ENCODE assay signal across 8 mouse cellular contexts in the genomic region with DNA sequence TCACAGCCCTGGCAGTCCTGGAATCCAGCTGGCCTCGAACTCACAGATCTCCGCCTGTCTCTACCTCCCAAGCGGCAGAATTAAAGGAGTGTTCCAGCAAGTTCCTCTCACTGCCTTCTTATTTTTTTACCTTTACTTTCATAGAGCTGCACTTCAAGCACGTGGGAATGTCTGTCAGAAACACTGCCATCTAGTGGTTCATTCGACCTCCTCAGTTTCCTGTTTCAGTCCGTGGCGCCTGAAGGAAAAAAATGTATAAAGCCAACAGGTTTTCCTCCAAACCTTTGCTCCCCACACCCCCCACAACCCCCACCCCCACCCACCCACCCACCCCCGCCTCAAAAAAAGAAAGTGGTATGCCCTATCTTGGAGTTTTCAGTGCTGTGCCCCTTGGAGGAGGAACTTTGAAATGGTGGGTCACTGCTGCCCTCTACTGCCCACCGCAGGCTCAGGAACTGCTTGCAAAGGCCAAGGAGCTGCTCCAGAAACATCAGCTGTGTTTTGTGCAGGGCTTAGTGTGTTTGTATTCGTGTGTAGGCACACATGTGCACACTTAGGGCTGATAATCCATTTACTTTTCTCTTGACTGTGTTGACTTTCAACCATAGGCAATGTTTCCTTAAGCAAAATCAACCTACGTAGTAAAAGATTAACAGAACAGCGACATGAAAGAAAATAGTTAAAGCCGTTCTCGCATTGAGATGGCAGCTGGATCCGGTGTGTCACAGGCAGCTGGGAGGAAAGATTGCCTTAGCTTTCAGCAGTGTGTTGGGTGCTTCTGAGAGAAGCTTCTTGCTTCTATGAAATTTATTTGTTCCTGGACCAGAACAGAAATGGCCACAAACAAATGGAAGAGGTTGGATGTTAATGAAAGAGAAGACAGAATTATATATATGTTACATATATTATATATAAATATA. TPM values are rescaled to one million over a fixed set of nuclear protein-coding genes. Genes with fewer than 3 reads are reported as not detected.
DNase-seq lines count a peak whose midpoint lies in the region; ATAC-seq and TF ChIP-seq lines count a peak whose summit lies in the region.

No protein-coding gene starts in this region.

- intact Hi-C loops in left cerebral cortex, adult 2 months (cut with DNase I), result no loop called here

- H3K4me1 ChIP-seq in cortical plate, adult 2 months (ENCODE audit: control insufficient read depth, insufficient read depth, low read length), result no peaks in the 10 kb centered on the region

- peak; percentile 99 for ATAC-seq in megakaryocyte, adult 5-6 weeks (ENCODE audit: poor library complexity, severe bottlenecking)

- TF ChIP-seq POLR2A in cortical plate, adult 2 months (IDR thresholded peaks at IDR 0.05; ENCODE audit: extremely low read depth, insufficient read depth, low read length), result no peak

- no peak overlapping the region for H3K4me3 ChIP-seq in cortical plate, adult 2 months (ENCODE audit: insufficient read depth, low read length)
- H3K4me3 ChIP-seq in left cerebral cortex, adult 2 months, result no peak overlapping the region

- TF ChIP-seq CTCF in cortical plate, adult 2 months (IDR thresholded peaks at IDR 0.05; ENCODE audit: extremely low read depth, insufficient read depth, low read length), result peak; percentile 71
- TF ChIP-seq CTCF in left cerebral cortex, adult 2 months (IDR thresholded peaks at IDR 0.05), result peak; percentile 67

- DNase-seq in ZHBTc4 (ENCODE audit: low read depth, low spot score), result peak; percentile 75
- DNase-seq in gastrocnemius, adult 8-10 months (ENCODE audit: low spot score in 2 of 2), result peak; percentile 37 to 44
- peak; percentile 60 for DNase-seq in hindlimb bud, embryonic 11.5 days (ENCODE audit: extremely low spot score, low read depth, low spot score)
- peak; percentile 76 to 79 for DNase-seq in left cerebral cortex, adult 2 months (ENCODE audit: extremely low spot score in 1 of 2, low spot score in 2 of 2)
- peak; percentile 79 to 87 for DNase-seq in right cerebral cortex, adult 2 months (ENCODE audit: low spot score in 2 of 2)
- peak; percentile 31 for DNase-seq in urinary bladder, postnatal 10 days (ENCODE audit: low spot score)

- no peak overlapping the region for H3K27ac ChIP-seq in cortical plate, adult 2 months (ENCODE audit: insufficient read depth, low read length)
- no peak overlapping the region for H3K27ac ChIP-seq in left cerebral cortex, adult 2 months

RNA-seq across cellular contexts. Expression of gene Rfc3, which starts 35.8 kb away (rescaled TPM):
- polyA plus RNA-seq in cortical plate, adult 2 months (2012; rRNA removed), result 9.6 and 11.5 TPM in 2 replicates
- total RNA-seq in gastrocnemius, adult 8-10 months (2022), result 1 to 10 TPM; 1.5 to 4.1 (median 3.5) TPM
- total RNA-seq in left cerebral cortex, adult 2 months (2021), result 10 to 100 TPM in 1 of 2 experiments, 1 to 10 TPM in 1; 9.8 to 11.4 TPM
- 51.6 and 65.9 TPM in 2 replicates for total RNA-seq in megakaryocyte, adult 5-6 weeks (2015)
- total RNA-seq in megakaryocyte, adult 5-6 weeks (2017), result 33.9 and 40.2 TPM in 2 replicates

Comparison
In these comparisons a context has a peak if more than half of its experiments do, and no peak if none do; other contexts are left out.
1. DNase-seq: peak in every context shown above with its lines; median percentile 83 in right cerebral cortex, adult 2 months; 78 in left cerebral cortex, adult 2 months; 75 in ZHBTc4; 60 in hindlimb bud, embryonic 11.5 days; 40 in gastrocnemius, adult 8-10 months; 31 in urinary bladder, postnatal 10 days.